Mouse (Mus musculus) brown adipose tissue, adult 24 weeks (tissue): ENCODE data around the gene Met. TPM values are rescaled to one million over a fixed set of nuclear protein-coding genes. Genes with fewer than 3 reads are reported as not detected.
A peak's percentile ranks its signal among the peaks of the same experiment; 100 is the strongest.

Experiments
- H3K27ac ChIP-seq: fragments of 200-500 bp; replicated peaks from 2 replicates; pipeline ENCODE4 v1.5.1; 2012; ENCODE audit warnings: low read depth, mild to moderate bottlenecking, low read length
- H3K4me1 ChIP-seq: fragments of 200-500 bp; 2 replicates; pipeline ENCODE4 v1.6.1; 2012; ENCODE audit warnings: low read length, mixed read lengths; ENCODE audit not compliant: control insufficient read depth, insufficient read depth, insufficient read length
- H3K4me3 ChIP-seq: fragments of 200-500 bp; 2 replicates; pipeline ENCODE4 v1.5.1; 2012; ENCODE audit warnings: low read depth, mild to moderate bottlenecking, low read length, moderate library complexity; ENCODE audit not compliant: insufficient read depth
- polyA plus RNA-seq: library from polyadenylated mRNA; stranded (reverse); fragments of >200 nt; gene quantifications from 2 replicates; pipeline ENCODE4 v1.2.4, GENCODE M21; 2012; ENCODE audit not compliant: missing spikeins, insufficient read depth, insufficient read length

Met gene
- polyA plus RNA-seq, 1 experiment: 12.4 TPM

GRCm38 (mm10) chr6:17506831-17507230 is 43.2 kb downstream of the Met start:
- no peak overlapping the region for H3K4me3 ChIP-seq
- H3K27ac ChIP-seq: no peak overlapping the region
- no peaks in the 10 kb centered on the region for H3K4me1 ChIP-seq

DNA sequence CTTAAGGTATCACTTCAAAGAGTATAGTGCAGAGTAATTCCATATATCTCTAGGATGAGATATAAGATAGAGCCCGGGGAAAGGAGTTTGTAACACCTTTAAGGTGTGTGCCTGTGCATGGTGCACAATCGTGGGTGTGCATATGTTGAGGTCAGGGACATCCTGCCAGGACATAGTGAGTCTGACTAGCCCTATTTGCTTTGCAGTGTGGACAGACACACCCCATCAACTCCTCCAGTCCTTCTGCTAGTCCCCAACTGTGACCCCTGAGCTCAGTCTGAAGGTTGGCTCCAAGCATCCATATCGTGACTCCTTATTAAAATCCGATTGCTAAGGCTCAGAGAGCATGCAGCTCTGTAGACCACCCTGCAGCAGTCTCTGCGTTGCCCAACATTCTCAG is 44.6 kb downstream of the Met start:
- Histone ChIP-seq H3K4me1 (no peaks in the 10 kb centered on the region), H3K4me3 (no peak overlapping the region)

GRCm38 (mm10) chr6:17508604-17509372 is 45.2 kb downstream of the Met start:
- H3K4me3 ChIP-seq: no peak overlapping the region
- H3K4me1 ChIP-seq: no peaks in the 10 kb centered on the region
- no peak overlapping the region for H3K27ac ChIP-seq

More for the DNA sequence above, 44.6 kb downstream of the Met start:
- no peak overlapping the region for H3K27ac ChIP-seq

GRCm38 (mm10) chr6:17513381-17513780 is 49.8 kb downstream of the Met start:
- H3K27ac ChIP-seq: no peak overlapping the region
- no peak overlapping the region for H3K4me3 ChIP-seq
- H3K4me1 ChIP-seq: no peaks in the 10 kb centered on the region

- Histone ChIP-seq H3K4me3 (no peak overlapping the region), H3K27ac (no peak overlapping the region), H3K4me1 (no peaks in the 10 kb centered on the region)
These were observed 52.3 kb downstream of the Met start for GRCm38 (mm10) chr6:17515775-17516460.

DNA sequence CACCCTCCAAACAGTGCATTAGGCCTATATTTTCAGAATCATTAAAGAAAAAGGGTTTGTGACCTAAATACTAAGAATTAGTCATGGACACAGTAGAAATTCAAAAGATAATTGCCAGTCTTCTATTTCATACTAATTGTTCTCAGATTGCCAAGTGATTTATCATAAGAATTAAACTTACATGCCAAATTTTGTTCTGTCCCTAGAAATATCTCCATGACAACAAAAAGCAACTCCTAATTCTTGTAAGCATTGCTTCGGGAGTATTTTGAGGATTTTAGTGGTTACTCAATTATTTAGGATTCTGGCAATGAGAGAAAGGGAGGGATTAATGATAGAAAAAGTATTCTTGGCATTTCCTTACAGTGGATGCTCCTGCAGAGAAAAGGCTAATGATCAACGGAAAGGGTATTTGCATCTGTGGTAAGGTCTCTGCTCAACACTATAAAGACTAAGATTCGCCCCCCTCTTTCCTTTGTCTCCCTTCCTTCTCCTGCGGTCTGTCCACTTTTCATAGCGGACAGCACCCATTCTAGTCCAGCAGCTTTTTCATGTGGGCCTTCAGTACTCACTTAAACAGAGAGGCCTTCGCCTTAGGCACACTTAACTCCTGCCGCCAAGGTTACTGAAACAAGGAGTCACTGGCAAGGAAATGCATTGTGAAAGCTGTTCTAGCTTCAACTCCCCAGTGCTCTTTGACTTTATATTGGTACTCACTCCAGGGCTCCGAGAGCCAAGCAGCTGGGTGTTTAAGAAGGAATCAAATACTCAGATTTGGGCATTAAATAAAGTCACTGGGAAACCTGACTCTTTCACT is 58.5 kb downstream of the Met start:
- Histone ChIP-seq H3K27ac (peak overlapping the region; percentile 71), H3K4me1 (no peaks in the 10 kb centered on the region), H3K4me3 (no peak overlapping the region)

DNA sequence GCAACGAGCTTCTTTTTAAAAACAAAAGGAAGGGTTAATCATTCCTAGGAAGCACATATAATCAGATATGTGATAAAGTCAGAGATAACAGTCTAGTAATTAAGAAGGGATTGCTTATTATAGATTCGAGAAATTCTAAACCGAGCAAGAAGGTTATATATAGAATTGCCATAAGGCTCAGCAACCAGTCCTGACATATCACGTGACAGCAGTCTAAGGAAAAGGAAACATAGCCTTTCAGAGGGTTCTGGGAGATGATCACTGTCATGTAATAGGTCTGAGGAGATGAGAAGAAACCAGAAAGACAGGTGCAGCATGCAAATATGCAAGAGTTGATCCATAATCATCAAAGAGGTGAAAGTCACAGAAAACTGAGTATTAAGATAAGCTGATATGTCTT is 59.3 kb downstream of the Met start:
- Histone ChIP-seq H3K4me3 (no peak overlapping the region), H3K27ac (no peak overlapping the region), H3K4me1 (no peaks in the 10 kb centered on the region)

GRCm38 (mm10) chr6:17529490-17530269 is 66.1 kb downstream of the Met start:
- H3K27ac ChIP-seq: no peak overlapping the region
- H3K4me1 ChIP-seq: no peaks in the 10 kb centered on the region; the same call in 1 of the 2 replicates
- H3K4me3 ChIP-seq: no peak overlapping the region

GRCm38 (mm10) chr6:17541615-17542014 is 78.0 kb downstream of the Met start:
- H3K4me1 ChIP-seq: no peaks in the 10 kb centered on the region
- no peak overlapping the region for H3K4me3 ChIP-seq
- no peak overlapping the region for H3K27ac ChIP-seq

- Histone ChIP-seq H3K4me1 (0 out of 2 replicates have a peak, but pooled peaks cover 3% of the 10 kb centered on the region), H3K27ac (no peak overlapping the region), H3K4me3 (no peak overlapping the region)
These were observed 78.8 kb downstream of the Met start for GRCm38 (mm10) chr6:17542383-17542782.

- peaks cover 3% of the 10 kb centered on the region; the same call in 1 of the 2 replicates for H3K4me1 ChIP-seq
- no peak overlapping the region for H3K27ac ChIP-seq
- H3K4me3 ChIP-seq: no peak overlapping the region
These were observed 81.9 kb downstream of the Met start for GRCm38 (mm10) chr6:17545480-17545879.

GRCm38 (mm10) chr6:17546341-17546740 is 82.7 kb downstream of the Met start:
- peaks cover 3% of the 10 kb centered on the region; the same call in 1 of the 2 replicates for H3K4me1 ChIP-seq
- no peak overlapping the region for H3K4me3 ChIP-seq
- H3K27ac ChIP-seq: 0 out of 2 replicates have a peak overlapping the region, but pooled peaks have one; percentile 38

- Histone ChIP-seq H3K27ac (peak overlapping the region; percentile 42; the same call in 1 of the 2 replicates), H3K4me1 (peaks cover 3% of the 10 kb centered on the region; the same call in 1 of the 2 replicates), H3K4me3 (no peak overlapping the region)
These were observed 83.2 kb downstream of the Met start for GRCm38 (mm10) chr6:17546825-17547224.

GRCm38 (mm10) chr6:17548786-17549185 is 85.2 kb downstream of the Met start:
- Histone ChIP-seq H3K4me3 (no peak overlapping the region), H3K27ac (no peak overlapping the region), H3K4me1 (peaks cover 3% of the 10 kb centered on the region; the same call in 1 of the 2 replicates)
